Mouse (Mus musculus): ENCODE results near the gene Hoxb3. TPM values are rescaled to one million over a fixed set of nuclear protein-coding genes. Genes with fewer than 3 reads are reported as not detected.

Hoxb3 gene
- polyA plus RNA-seq, 1 experiment from 2014 or later = 12.6 TPM

DNA sequence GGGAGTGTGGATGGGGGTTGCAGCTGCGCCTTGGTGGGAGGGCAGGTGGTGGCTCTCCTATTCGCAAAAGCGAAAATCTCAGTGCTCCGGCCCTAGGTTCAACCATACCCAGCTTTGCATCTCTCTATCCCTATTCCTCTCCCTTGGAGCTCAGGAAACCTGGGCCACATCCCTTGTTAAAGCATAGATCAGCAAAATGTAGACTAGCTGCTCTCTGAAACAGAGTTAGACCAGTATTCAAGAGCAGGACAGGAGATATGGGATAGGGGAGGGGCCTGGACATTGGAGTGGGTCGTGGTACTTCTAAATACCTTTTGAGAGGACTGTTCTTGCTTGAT is 7.8 kb upstream of the Hoxb3 start:
- H3K4me1 ChIP-seq = peaks cover 88% of the 10 kb centered on the region
- no peak for ATAC-seq (ENCODE audit: low FRiP score)
- WGBS = 10% methylated on average over 5 of the region's 5 CpGs
- no peaks in the 10 kb centered on the region for H3K27me3 ChIP-seq (replicated peaks)
- no peaks in the 10 kb centered on the region for H3K9me3 ChIP-seq (replicated peaks)
- peak overlapping the region; percentile 83 for H3K9ac ChIP-seq (replicated peaks)
- H3K27ac ChIP-seq (replicated peaks) = peak overlapping the region; percentile 99
- no peaks in the 10 kb centered on the region for H3K36me3 ChIP-seq
- peak overlapping the region; percentile 60 for H3K4me3 ChIP-seq (replicated peaks)
- peak overlapping the region; percentile 87 for H3K4me2 ChIP-seq

DNA sequence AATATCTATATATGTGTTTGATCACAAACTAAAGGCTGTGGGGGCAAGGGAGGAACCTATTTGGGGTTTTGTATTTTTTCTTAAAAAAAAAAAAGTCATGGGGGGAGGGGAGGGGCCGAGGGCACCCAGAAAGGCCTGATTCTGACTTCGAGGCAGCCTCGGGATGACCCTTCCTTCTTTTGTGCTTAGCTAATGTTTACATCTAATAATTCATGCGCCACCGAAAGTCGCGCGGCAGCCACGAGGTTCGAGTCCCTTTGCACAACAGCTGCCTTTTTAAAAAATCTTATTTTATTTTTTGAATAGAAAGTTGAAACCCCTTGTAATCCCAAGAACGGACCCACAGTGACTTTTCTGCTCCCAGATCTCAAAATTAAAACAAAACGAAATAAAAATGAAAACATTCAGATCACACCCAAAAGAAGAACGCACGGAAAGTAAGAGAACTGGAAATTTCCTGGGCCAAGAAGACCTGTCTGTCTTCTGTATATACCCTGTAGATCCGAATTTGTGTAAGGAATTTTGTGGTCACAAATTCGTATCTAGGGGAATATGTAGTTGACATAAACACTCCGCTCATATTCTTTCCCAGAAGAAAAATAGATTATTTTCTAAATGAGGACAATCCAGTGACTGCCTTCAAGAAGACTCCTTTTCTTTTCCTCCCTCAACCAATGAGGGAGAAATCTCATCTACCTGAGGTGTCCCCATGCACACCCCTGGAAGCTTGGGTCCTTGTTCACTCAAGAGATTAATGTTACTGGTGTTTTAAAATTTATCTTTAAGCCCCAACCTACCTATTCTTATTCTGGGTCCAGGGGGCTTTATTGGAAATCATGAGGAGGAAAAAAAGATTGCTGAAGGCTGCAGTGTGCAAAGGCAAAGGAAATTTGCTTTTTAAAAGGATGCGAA is 6.2 kb upstream of the Hoxb3 start:
- no peak for ATAC-seq (ENCODE audit: low FRiP score)
- Histone ChIP-seq H3K9ac (replicated peaks) (peak overlapping the region; percentile 83), H3K36me3 (no peaks in the 10 kb centered on the region), H3K4me2 (peak overlapping the region; percentile 87), H3K27me3 (replicated peaks) (no peaks in the 10 kb centered on the region), H3K4me1 (peaks cover 84% of the 10 kb centered on the region), H3K9me3 (replicated peaks) (no peaks in the 10 kb centered on the region), H3K27ac (replicated peaks) (peak overlapping the region; percentile 99), H3K4me3 (replicated peaks) (peak overlapping the region; percentile 60)
- WGBS = 10% methylated on average over 18 of the region's 18 CpGs

DNA sequence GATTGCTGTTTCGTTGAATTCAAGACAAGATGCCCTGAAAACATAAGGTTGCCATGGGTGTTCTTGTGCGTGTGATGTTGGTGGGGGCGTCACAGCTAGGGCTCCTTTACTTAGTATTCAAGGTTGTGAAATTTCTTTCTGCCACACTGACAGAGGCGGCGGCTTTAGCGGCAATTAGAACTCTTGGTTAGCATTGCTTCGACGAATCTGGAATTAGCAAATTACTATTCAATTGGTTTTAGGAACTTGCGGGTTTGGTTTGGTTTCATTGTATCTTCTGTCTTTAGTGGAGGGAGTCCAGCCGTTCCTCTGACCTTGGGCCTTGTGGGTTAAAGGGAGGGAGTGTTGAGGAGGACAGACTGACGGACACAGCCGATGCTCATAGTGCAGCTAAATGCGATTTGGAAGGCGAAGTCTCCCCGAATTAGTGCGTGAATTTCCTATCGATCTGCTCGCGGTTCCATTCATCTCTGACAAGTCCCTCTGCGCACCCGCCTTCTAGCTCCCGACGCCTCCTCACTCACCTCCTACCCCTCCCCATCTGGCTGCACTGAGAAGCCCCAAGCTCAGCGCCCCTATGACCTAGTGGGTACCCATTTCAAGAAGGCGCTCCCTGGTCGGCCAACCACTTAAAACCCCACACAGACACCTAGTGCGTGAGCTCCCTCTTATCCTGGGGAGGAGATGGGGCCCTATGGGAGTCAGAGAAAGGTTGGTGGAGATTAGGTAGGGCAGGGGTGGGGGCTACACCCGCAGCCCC is 5.3 kb upstream of the Hoxb3 start, which contains the start of gene Hoxb4:
Hoxb4 (plus strand) TSS at position 660 of the 760 bp plus-strand sequence.
- H3K27me3 ChIP-seq (replicated peaks) = no peaks in the 10 kb centered on the region
- peak within 1 kb of the TSS; percentile 78 for H3K9ac ChIP-seq (replicated peaks)
- ATAC-seq (ENCODE audit: low FRiP score) = peak; percentile 30; the same call in 1 of the 2 replicates

DNA sequence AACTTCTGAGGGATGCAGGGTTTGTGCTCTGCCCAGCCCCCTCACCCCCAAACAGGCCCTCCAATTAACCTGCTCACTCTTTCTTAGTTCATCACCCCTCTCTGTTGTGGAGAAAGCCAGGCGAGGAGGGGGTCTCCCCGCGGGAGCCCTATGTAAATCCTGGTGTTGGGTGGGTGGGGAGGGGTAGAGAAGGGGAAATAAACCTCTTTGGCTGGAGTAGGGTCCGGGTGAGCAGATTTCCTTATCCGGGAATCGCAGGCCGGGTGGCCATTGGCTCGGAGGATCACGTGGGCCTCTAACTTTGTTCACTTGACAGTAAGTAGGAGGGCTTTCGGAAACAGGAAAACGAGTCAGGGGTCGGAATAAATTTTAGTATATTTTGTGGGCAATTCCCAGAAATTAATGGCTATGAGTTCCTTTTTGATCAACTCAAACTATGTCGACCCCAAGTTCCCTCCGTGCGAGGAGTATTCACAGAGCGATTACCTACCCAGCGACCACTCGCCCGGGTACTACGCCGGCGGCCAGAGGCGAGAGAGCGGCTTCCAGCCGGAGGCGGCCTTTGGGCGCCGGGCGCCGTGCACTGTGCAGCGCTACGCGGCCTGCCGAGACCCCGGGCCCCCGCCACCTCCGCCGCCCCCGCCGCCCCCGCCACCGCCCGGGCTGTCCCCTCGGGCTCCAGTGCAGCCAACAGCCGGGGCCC is 4.6 kb upstream of the Hoxb3 start:
- no peaks in the 10 kb centered on the region for H3K27me3 ChIP-seq (replicated peaks)
- under 1% methylated on average over 45 of the region's 45 CpGs for WGBS
- peak overlapping the region; percentile 60 for H3K4me3 ChIP-seq (replicated peaks)
- peak overlapping the region; percentile 87 for H3K4me2 ChIP-seq
- H3K9ac ChIP-seq (replicated peaks) = peak overlapping the region; percentile 78
- ATAC-seq (ENCODE audit: low FRiP score) = peak; percentile 68
- H3K4me1 ChIP-seq = peaks cover 84% of the 10 kb centered on the region
- H3K9me3 ChIP-seq (replicated peaks) = no peaks in the 10 kb centered on the region
- peak overlapping the region; percentile 99 for H3K27ac ChIP-seq (replicated peaks)
- H3K36me3 ChIP-seq = no peaks in the 10 kb centered on the region

More for the DNA sequence above, 5.3 kb upstream of the Hoxb3 start, which contains the start of gene Hoxb4:
- H3K4me2 ChIP-seq = peak within 1 kb of the TSS; percentile 87
- H3K4me3 ChIP-seq (replicated peaks) = peak within 1 kb of the TSS; percentile 60
- no peaks in the 10 kb centered on the region for H3K36me3 ChIP-seq
- no peaks in the 10 kb centered on the region for H3K9me3 ChIP-seq (replicated peaks)
- peak within 1 kb of the TSS; percentile 99 for H3K27ac ChIP-seq (replicated peaks)
- WGBS = 3% methylated on average over 28 of the region's 28 CpGs
- peaks cover 84% of the 10 kb centered on the region for H3K4me1 ChIP-seq

DNA sequence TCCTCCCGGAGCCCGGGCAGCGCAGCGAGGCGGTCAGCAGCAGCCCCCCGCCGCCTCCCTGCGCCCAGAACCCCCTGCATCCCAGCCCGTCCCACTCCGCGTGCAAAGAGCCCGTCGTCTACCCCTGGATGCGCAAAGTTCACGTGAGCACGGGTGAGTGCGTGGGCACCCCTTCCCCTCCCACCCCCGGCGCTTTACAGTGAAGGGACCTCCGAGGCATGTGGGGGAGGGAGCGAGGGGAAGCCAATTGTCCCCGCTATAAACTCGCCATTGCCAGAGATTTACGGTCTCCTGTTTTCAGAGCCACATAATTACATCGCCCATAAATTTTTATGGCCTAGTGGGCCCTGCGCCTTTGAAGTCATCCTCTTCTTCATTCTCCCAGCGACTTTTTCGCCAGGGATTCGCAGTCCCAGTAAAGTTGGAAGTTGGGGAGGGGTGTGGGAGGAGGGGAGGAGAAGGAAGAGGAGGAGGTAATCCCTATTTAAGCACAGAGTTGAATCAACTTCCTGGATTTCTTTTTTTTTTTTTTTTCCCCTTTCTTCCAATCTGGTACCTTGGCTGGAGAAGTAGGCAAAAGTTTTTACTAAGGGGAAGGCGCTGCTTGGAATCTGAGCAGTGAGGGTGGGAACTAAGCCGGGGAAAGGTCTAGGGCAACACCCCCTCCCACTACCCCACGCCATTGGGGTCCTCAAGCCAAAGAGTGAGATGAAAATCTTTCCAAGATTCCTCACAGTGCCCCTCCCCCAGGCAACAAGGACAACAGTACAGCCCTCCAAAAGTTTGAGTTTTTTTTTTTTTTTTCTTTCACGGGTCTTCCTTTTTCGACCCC is 3.8 kb upstream of the Hoxb3 start:
- H3K9ac ChIP-seq (replicated peaks) = peak overlapping the region; percentile 78
- ATAC-seq (ENCODE audit: low FRiP score) = peak; percentile 79
- peak overlapping the region; percentile 60 for H3K4me3 ChIP-seq (replicated peaks)
- H3K4me2 ChIP-seq = peak overlapping the region; percentile 87
- no peaks in the 10 kb centered on the region for H3K36me3 ChIP-seq
- peak overlapping the region; percentile 99 for H3K27ac ChIP-seq (replicated peaks)
- H3K4me1 ChIP-seq = peaks cover 84% of the 10 kb centered on the region
- under 1% methylated on average over 32 of the region's 34 CpGs for WGBS
- no peaks in the 10 kb centered on the region for H3K27me3 ChIP-seq (replicated peaks)
- H3K9me3 ChIP-seq (replicated peaks) = no peaks in the 10 kb centered on the region

DNA sequence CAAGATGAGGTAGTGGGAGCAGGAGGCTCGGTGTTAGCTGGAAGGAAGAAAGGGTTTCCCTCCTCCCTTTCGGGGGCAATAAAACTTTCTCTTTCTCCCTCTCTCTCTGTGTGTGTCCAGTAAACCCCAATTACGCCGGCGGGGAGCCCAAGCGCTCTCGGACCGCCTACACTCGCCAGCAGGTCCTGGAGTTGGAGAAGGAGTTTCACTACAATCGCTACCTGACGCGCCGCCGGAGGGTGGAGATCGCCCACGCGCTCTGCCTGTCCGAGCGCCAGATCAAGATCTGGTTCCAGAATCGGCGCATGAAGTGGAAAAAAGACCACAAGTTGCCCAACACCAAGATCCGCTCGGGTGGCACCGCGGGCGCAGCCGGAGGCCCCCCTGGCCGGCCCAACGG is 3.2 kb upstream of the Hoxb3 start:
- peak overlapping the region; percentile 87 for H3K4me2 ChIP-seq
- H3K4me1 ChIP-seq = peaks cover 82% of the 10 kb centered on the region
- peak overlapping the region; percentile 60 for H3K4me3 ChIP-seq (replicated peaks)
- peak overlapping the region; percentile 78 for H3K9ac ChIP-seq (replicated peaks)
- WGBS = 1% methylated on average over 29 of the region's 29 CpGs
- no peaks in the 10 kb centered on the region for H3K27me3 ChIP-seq (replicated peaks)
- no peaks in the 10 kb centered on the region for H3K36me3 ChIP-seq
- peak; percentile 1 for ATAC-seq (ENCODE audit: low FRiP score)
- no peaks in the 10 kb centered on the region for H3K9me3 ChIP-seq (replicated peaks)
- H3K27ac ChIP-seq (replicated peaks) = peak overlapping the region; percentile 99

DNA sequence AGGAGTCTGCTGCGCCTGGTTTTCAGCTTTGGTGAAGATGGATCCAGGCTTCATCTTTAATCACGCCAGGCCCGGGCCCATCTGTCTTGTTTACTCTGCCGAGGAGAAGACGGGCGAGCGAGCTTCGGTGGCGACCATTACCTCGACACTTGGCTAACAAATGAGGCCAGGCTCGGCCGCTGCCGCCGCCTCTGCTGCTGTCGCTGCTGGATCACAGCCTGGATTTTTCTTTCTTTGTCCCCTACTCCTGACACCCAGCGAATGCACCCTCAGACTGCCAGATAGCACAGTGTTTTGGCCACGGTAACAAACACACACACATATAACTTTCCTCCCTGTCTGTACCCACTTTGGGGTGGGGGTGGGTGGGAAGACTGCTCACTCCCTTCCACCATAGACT is 2.4 kb upstream of the Hoxb3 start:
- 8% methylated on average over 17 of the region's 17 CpGs for WGBS
- ATAC-seq (ENCODE audit: low FRiP score) = no peak
- Histone ChIP-seq H3K4me1 (peaks cover 82% of the 10 kb centered on the region), H3K27ac (replicated peaks) (peak overlapping the region; percentile 99), H3K9ac (replicated peaks) (peak overlapping the region; percentile 78), H3K9me3 (replicated peaks) (no peaks in the 10 kb centered on the region), H3K27me3 (replicated peaks) (no peaks in the 10 kb centered on the region), H3K4me3 (replicated peaks) (peak overlapping the region; percentile 60), H3K4me2 (peak overlapping the region; percentile 87), H3K36me3 (no peaks in the 10 kb centered on the region)

DNA sequence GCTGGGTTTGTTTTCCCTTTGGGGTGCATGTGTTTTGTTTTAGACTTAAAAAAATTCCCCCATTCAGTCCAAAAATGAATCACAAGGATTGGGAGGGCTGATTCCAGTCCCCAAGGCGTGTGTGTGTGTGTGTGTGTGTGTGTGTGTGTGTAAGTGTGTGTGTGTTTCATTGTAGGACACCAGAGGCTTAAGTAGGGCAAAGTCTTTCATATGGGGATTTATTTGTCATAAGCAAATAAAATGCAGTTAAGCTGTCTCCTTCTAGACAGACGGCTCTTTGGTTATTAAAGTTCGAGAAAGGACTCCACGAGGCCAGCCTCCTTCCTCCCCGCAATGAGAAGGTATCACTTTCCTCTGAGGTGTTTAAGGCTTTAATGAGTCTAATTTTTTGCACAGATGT is 1.3 kb upstream of the Hoxb3 start:
- no peaks in the 10 kb centered on the region for H3K9me3 ChIP-seq (replicated peaks)
- WGBS = 1% methylated on average over 5 of the region's 5 CpGs
- peak overlapping the region; percentile 78 for H3K9ac ChIP-seq (replicated peaks)
- no peaks in the 10 kb centered on the region for H3K27me3 ChIP-seq (replicated peaks)
- H3K36me3 ChIP-seq = no peaks in the 10 kb centered on the region
- H3K4me3 ChIP-seq (replicated peaks) = peak overlapping the region; percentile 60
- peaks cover 83% of the 10 kb centered on the region for H3K4me1 ChIP-seq
- no peak for ATAC-seq (ENCODE audit: low FRiP score)
- peak overlapping the region; percentile 87 for H3K4me2 ChIP-seq
- peak overlapping the region; percentile 99 for H3K27ac ChIP-seq (replicated peaks)

DNA sequence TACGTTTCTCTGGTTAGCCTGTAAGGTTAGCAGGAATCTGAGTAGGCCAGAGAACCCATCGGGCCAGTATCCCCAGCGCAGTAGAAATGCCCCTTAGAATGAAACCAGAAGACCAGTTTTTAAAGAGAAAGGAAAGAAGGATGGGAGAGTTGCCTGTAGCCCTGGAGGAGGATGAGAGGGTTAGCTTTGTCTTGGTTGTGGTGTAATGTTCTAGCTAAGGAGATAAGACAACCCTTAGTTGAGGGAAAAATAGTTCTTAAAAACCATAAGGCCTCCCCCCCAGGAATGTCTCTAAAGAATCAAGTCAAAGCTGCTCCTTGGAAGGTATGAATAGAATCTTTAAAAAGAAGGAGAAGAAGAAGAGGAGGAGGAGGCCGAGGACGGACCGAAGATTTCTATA is 388 bp upstream of the Hoxb3 start:
- Histone ChIP-seq H3K9ac (replicated peaks) (peak overlapping the region; percentile 78), H3K4me3 (replicated peaks) (peak overlapping the region; percentile 60), H3K4me2 (peak overlapping the region; percentile 87), H3K36me3 (no peaks in the 10 kb centered on the region), H3K27ac (replicated peaks) (peak overlapping the region; percentile 99), H3K9me3 (replicated peaks) (no peaks in the 10 kb centered on the region), H3K4me1 (peaks cover 86% of the 10 kb centered on the region), H3K27me3 (replicated peaks) (no peaks in the 10 kb centered on the region)
- ATAC-seq (ENCODE audit: low FRiP score) = no peak
- WGBS = 10% methylated on average over 6 of the region's 6 CpGs

DNA sequence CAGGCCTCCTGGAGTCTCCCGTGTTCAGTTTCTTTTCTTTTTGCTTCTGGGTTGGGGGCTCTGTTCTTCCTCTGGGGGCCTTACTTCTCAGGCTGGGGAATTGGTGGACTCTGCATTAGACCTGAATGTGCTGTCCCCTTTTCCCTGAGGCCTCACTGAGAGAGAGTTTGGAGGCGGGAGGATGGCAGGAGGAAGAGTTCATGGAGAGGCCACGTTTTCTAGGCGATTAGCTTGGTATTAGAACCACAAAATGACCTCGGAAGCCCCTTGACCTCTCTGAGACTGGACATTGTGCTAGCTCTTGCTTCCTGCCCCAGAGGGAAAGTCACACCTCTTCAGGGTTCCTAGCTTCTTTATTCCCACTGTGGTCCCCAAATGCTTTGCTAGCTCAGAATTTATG is 999 bp downstream of the Hoxb3 start:
- ATAC-seq (ENCODE audit: low FRiP score) = no peak
- H3K36me3 ChIP-seq = no peaks in the 10 kb centered on the region
- no peaks in the 10 kb centered on the region for H3K9me3 ChIP-seq (replicated peaks)
- peak overlapping the region; percentile 99 for H3K27ac ChIP-seq (replicated peaks)
- H3K27me3 ChIP-seq (replicated peaks) = no peaks in the 10 kb centered on the region
- WGBS = 4% methylated on average over 5 of the region's 5 CpGs
- H3K4me3 ChIP-seq (replicated peaks) = peak overlapping the region; percentile 60
- peaks cover 87% of the 10 kb centered on the region for H3K4me1 ChIP-seq
- H3K4me2 ChIP-seq = peak overlapping the region; percentile 87
- H3K9ac ChIP-seq (replicated peaks) = peak overlapping the region; percentile 78
